Mouse (Mus musculus): Measurements from ENCODE around the gene Bfsp2. TPM values are rescaled to one million over a fixed set of nuclear protein-coding genes. Genes with fewer than 3 reads are reported as not detected.
A peak's percentile ranks its signal among the peaks of the same experiment; 100 is the strongest.

Gene Bfsp2
- polyA plus RNA-seq, 1 experiment from 2014 or later, result 0.60 TPM

GRCm38 (mm10) chr9:103494346-103495020, 14.3 kb upstream of the Bfsp2 start:
- H3K27me3 ChIP-seq (ENCODE audit: control insufficient read depth, insufficient read depth, low read length), result no peaks in the 10 kb centered on the region
- no peaks in the 10 kb centered on the region for H3K9me3 ChIP-seq (replicated peaks; ENCODE audit: control insufficient read depth, low read length)
- no peak overlapping the region for H3K9ac ChIP-seq (ENCODE audit: low read depth, low read length)
- H3K36me3 ChIP-seq (ENCODE audit: control insufficient read depth, insufficient read depth, low read length), result peaks cover 5% of the 10 kb centered on the region; the same call in 1 of the 2 replicates
- H3K4me2 ChIP-seq, result no peak overlapping the region
- no peak overlapping the region for H3K4me3 ChIP-seq (ENCODE audit: low read depth, low read length)
- no peak overlapping the region; the same call in 1 of the 2 replicates for H3K27ac ChIP-seq (ENCODE audit: low read depth, low read length)
- peak; percentile 58 for ATAC-seq (replicated peaks; ENCODE audit: insufficient number of reproducible peaks, low FRiP score, low TSS enrichment)
- peaks cover 25% of the 10 kb centered on the region for H3K4me1 ChIP-seq (ENCODE audit: control insufficient read depth, insufficient read depth, low read length)
- WGBS (ENCODE audit: insufficient replicate concordance), result 35% methylated on average over 7 of the region's 7 CpGs

- H3K9me3 ChIP-seq (replicated peaks; ENCODE audit: control insufficient read depth, low read length), result no peaks in the 10 kb centered on the region
- 44% methylated on average over 8 of the region's 8 CpGs for WGBS (ENCODE audit: insufficient replicate concordance)
- 0 out of 2 replicates have a peak overlapping the region, but pooled peaks have one; percentile 25 for H3K27ac ChIP-seq (ENCODE audit: low read depth, low read length)
- peak overlapping the region; percentile 36; the same call in 1 of the 2 replicates for H3K9ac ChIP-seq (ENCODE audit: low read depth, low read length)
- H3K4me3 ChIP-seq (ENCODE audit: low read depth, low read length), result no peak overlapping the region
- H3K4me2 ChIP-seq, result no peak overlapping the region
- H3K4me1 ChIP-seq (ENCODE audit: control insufficient read depth, insufficient read depth, low read length), result peaks cover 36% of the 10 kb centered on the region
- 0 out of 2 replicates have a peak, but pooled peaks cover 4% of the 10 kb centered on the region for H3K36me3 ChIP-seq (ENCODE audit: control insufficient read depth, insufficient read depth, low read length)
- ATAC-seq (replicated peaks; ENCODE audit: insufficient number of reproducible peaks, low FRiP score, low TSS enrichment), result no peak
- no peaks in the 10 kb centered on the region for H3K27me3 ChIP-seq (ENCODE audit: control insufficient read depth, insufficient read depth, low read length)
Observed at GRCm38 (mm10) chr9:103491985-103492384, 11.8 kb upstream of the Bfsp2 start.

- no peak for ATAC-seq (replicated peaks; ENCODE audit: insufficient number of reproducible peaks, low FRiP score, low TSS enrichment)
- no peak overlapping the region for H3K9ac ChIP-seq (ENCODE audit: low read depth, low read length)
- H3K4me3 ChIP-seq (ENCODE audit: low read depth, low read length), result no peak overlapping the region
- H3K4me2 ChIP-seq, result no peak overlapping the region
- 0 out of 2 replicates have a peak, but pooled peaks cover 4% of the 10 kb centered on the region for H3K36me3 ChIP-seq (ENCODE audit: control insufficient read depth, insufficient read depth, low read length)
- peaks cover 51% of the 10 kb centered on the region for H3K4me1 ChIP-seq (ENCODE audit: control insufficient read depth, insufficient read depth, low read length)
- no peaks in the 10 kb centered on the region for H3K27me3 ChIP-seq (ENCODE audit: control insufficient read depth, insufficient read depth, low read length)
- no peaks in the 10 kb centered on the region for H3K9me3 ChIP-seq (replicated peaks; ENCODE audit: control insufficient read depth, low read length)
- 13% methylated on average over 2 of the region's 2 CpGs for WGBS (ENCODE audit: insufficient replicate concordance)
- H3K27ac ChIP-seq (ENCODE audit: low read depth, low read length), result no peak overlapping the region
Observed at GRCm38 (mm10) chr9:103490439-103490838, 10.2 kb upstream of the Bfsp2 start.

GRCm38 (mm10) chr9:103489883-103490282, 9.7 kb upstream of the Bfsp2 start:
- no peaks in the 10 kb centered on the region for H3K27me3 ChIP-seq (ENCODE audit: control insufficient read depth, insufficient read depth, low read length)
- H3K4me1 ChIP-seq (ENCODE audit: control insufficient read depth, insufficient read depth, low read length), result peaks cover 55% of the 10 kb centered on the region
- no peaks in the 10 kb centered on the region for H3K9me3 ChIP-seq (replicated peaks; ENCODE audit: control insufficient read depth, low read length)
- H3K27ac ChIP-seq (ENCODE audit: low read depth, low read length), result no peak overlapping the region
- H3K36me3 ChIP-seq (ENCODE audit: control insufficient read depth, insufficient read depth, low read length), result 0 out of 2 replicates have a peak, but pooled peaks cover 4% of the 10 kb centered on the region
- H3K4me2 ChIP-seq, result no peak overlapping the region
- WGBS (ENCODE audit: insufficient replicate concordance), result 59% methylated on average over 4 of the region's 4 CpGs
- H3K9ac ChIP-seq (ENCODE audit: low read depth, low read length), result no peak overlapping the region
- H3K4me3 ChIP-seq (ENCODE audit: low read depth, low read length), result no peak overlapping the region
- no peak for ATAC-seq (replicated peaks; ENCODE audit: insufficient number of reproducible peaks, low FRiP score, low TSS enrichment)

GRCm38 (mm10) chr9:103489096-103489495, 8.9 kb upstream of the Bfsp2 start:
- Histone ChIP-seq H3K36me3 (ENCODE audit: control insufficient read depth, insufficient read depth, low read length) (0 out of 2 replicates have a peak, but pooled peaks cover 4% of the 10 kb centered on the region), H3K4me3 (ENCODE audit: low read depth, low read length) (no peak overlapping the region), H3K9ac (ENCODE audit: low read depth, low read length) (no peak overlapping the region), H3K4me1 (ENCODE audit: control insufficient read depth, insufficient read depth, low read length) (peaks cover 48% of the 10 kb centered on the region), H3K9me3 (replicated peaks; ENCODE audit: control insufficient read depth, low read length) (no peaks in the 10 kb centered on the region), H3K27ac (ENCODE audit: low read depth, low read length) (no peak overlapping the region), H3K4me2 (no peak overlapping the region), H3K27me3 (ENCODE audit: control insufficient read depth, insufficient read depth, low read length) (no peaks in the 10 kb centered on the region)
- ATAC-seq (replicated peaks; ENCODE audit: insufficient number of reproducible peaks, low FRiP score, low TSS enrichment), result no peak
- WGBS (ENCODE audit: insufficient replicate concordance), result 45% methylated on average over 7 of the region's 7 CpGs

GRCm38 (mm10) chr9:103486262-103486661, 6.0 kb upstream of the Bfsp2 start:
- Histone ChIP-seq H3K36me3 (ENCODE audit: control insufficient read depth, insufficient read depth, low read length) (0 out of 2 replicates have a peak, but pooled peaks cover 4% of the 10 kb centered on the region), H3K27ac (ENCODE audit: low read depth, low read length) (peak overlapping the region; percentile 54; the same call in 1 of the 2 replicates), H3K4me1 (ENCODE audit: control insufficient read depth, insufficient read depth, low read length) (peaks cover 41% of the 10 kb centered on the region), H3K9me3 (replicated peaks; ENCODE audit: control insufficient read depth, low read length) (no peaks in the 10 kb centered on the region), H3K9ac (ENCODE audit: low read depth, low read length) (no peak overlapping the region), H3K4me3 (ENCODE audit: low read depth, low read length) (no peak overlapping the region), H3K4me2 (no peak overlapping the region), H3K27me3 (ENCODE audit: control insufficient read depth, insufficient read depth, low read length) (no peaks in the 10 kb centered on the region)
- 76% methylated on average over 6 of the region's 6 CpGs for WGBS (ENCODE audit: insufficient replicate concordance)
- no peak for ATAC-seq (replicated peaks; ENCODE audit: insufficient number of reproducible peaks, low FRiP score, low TSS enrichment)

GRCm38 (mm10) chr9:103485606-103486005, 5.4 kb upstream of the Bfsp2 start:
- no peak overlapping the region for H3K4me3 ChIP-seq (ENCODE audit: low read depth, low read length)
- 22% methylated on average over 8 of the region's 8 CpGs for WGBS (ENCODE audit: insufficient replicate concordance)
- ATAC-seq (replicated peaks; ENCODE audit: insufficient number of reproducible peaks, low FRiP score, low TSS enrichment), result no peak
- no peak overlapping the region for H3K9ac ChIP-seq (ENCODE audit: low read depth, low read length)
- H3K36me3 ChIP-seq (ENCODE audit: control insufficient read depth, insufficient read depth, low read length), result 0 out of 2 replicates have a peak, but pooled peaks cover 4% of the 10 kb centered on the region
- peak overlapping the region; percentile 14; the same call in 1 of the 2 replicates for H3K4me2 ChIP-seq
- H3K9me3 ChIP-seq (replicated peaks; ENCODE audit: control insufficient read depth, low read length), result no peaks in the 10 kb centered on the region
- peaks cover 41% of the 10 kb centered on the region for H3K4me1 ChIP-seq (ENCODE audit: control insufficient read depth, insufficient read depth, low read length)
- 0 out of 2 replicates have a peak overlapping the region, but pooled peaks have one; percentile 6 for H3K27ac ChIP-seq (ENCODE audit: low read depth, low read length)
- no peaks in the 10 kb centered on the region for H3K27me3 ChIP-seq (ENCODE audit: control insufficient read depth, insufficient read depth, low read length)

GRCm38 (mm10) chr9:103480603-103481220, 492 bp upstream of the Bfsp2 start:
- Histone ChIP-seq H3K9me3 (replicated peaks; ENCODE audit: control insufficient read depth, low read length) (no peaks in the 10 kb centered on the region), H3K9ac (ENCODE audit: low read depth, low read length) (0 out of 2 replicates have a peak overlapping the region, but pooled peaks have one; percentile 39), H3K4me3 (ENCODE audit: low read depth, low read length) (no peak overlapping the region), H3K27me3 (ENCODE audit: control insufficient read depth, insufficient read depth, low read length) (no peaks in the 10 kb centered on the region), H3K27ac (ENCODE audit: low read depth, low read length) (peak overlapping the region; percentile 59), H3K4me2 (no peak overlapping the region; the same call in 1 of the 2 replicates), H3K36me3 (ENCODE audit: control insufficient read depth, insufficient read depth, low read length) (no peaks in the 10 kb centered on the region), H3K4me1 (ENCODE audit: control insufficient read depth, insufficient read depth, low read length) (peaks cover 26% of the 10 kb centered on the region)
- peak; percentile 60; the same call in 1 of the 2 replicates for ATAC-seq (replicated peaks; ENCODE audit: insufficient number of reproducible peaks, low FRiP score, low TSS enrichment)
- 34% methylated on average over 8 of the region's 8 CpGs for WGBS (ENCODE audit: insufficient replicate concordance)
